Mouse (Mus musculus) c-Kit-positive CD71-negative TER-119-negative erythroid progenitor cells, embryonic 14.5 days (primary cell): ENCODE results near the gene Adgrg6.

Experiments
- DNase-seq: peaks from one replicate; pipeline ENCODE4 v3.0.0-alpha.2; 2013; ENCODE audit warnings: low read depth

The Adgrg6 gene

GRCm38 (mm10) chr10:14483257-14483656 is 62.2 kb downstream of the Adgrg6 start:
- DNase-seq = no peak

DNA sequence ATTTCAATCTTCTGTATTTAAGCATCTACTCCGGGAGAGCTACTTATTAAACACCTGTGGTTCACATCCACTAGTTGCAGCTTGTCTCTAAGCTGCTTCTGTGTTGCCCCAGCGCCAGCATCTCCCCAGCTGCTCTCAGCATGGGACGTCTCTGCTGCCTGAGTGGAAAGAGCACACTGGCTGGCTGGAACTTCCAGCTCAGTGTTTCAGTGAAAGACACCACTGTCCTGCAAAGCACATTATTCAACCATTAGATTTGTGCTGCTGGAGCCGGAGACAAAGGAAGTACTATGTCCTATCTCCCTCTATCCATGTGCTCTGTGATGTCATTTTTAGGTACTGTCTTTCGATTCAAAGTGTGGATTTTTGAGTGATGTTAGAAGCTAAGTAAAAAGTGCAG is 63.0 kb downstream of the Adgrg6 start:
- no peak for DNase-seq

DNA sequence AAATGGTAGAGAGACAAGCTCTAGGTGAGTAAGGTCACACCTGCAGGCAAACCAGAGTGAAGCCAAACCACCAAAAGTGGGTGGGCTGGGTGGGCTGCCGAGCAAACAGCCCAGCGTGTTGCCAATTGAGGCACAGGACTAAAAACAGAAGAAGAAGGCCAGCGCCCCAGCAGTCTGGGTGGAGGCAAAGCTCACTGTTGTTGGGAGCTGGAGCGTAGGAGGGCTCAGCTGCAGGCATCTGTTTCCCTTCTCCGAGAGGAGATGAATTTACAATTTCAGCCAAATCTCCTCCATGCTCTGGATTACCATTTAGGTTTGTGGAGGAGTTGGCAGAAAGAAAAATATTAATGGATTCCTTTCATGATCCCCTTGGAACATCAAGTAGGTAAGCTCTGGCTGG is 64.5 kb downstream of the Adgrg6 start:
- no peak for DNase-seq

- DNase-seq = no peak
Measured at GRCm38 (mm10) chr10:14476393-14476792, 69.1 kb downstream of the Adgrg6 start.

- DNase-seq = no peak
Measured at GRCm38 (mm10) chr10:14475641-14476040, 69.8 kb downstream of the Adgrg6 start.

- DNase-seq = no peak
Measured at GRCm38 (mm10) chr10:14474541-14475305, 70.7 kb downstream of the Adgrg6 start.

- DNase-seq = no peak
Measured at GRCm38 (mm10) chr10:14471039-14471550, 74.4 kb downstream of the Adgrg6 start.

DNA sequence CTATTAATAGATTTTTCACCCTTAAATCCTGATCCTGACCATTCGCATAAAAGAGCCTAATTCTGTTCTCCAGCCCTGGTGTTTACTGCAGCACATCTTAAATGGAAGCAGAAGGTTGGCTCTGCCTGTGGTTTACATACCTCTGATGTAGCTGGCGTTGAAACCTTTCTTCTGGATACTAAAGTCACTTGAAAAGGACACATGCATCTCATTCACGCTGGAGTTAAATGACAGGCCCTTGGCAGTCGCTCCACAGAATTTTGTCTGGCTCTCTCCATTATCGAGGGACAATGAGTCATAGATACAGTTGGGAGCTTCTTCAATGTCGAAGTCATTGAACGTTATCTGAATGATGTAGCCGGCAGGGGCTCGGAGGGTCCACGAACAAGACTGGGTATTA is 76.8 kb downstream of the Adgrg6 start:
- no peak for DNase-seq

GRCm38 (mm10) chr10:14463796-14464511 is 81.5 kb downstream of the Adgrg6 start:
- DNase-seq = no peak

DNA sequence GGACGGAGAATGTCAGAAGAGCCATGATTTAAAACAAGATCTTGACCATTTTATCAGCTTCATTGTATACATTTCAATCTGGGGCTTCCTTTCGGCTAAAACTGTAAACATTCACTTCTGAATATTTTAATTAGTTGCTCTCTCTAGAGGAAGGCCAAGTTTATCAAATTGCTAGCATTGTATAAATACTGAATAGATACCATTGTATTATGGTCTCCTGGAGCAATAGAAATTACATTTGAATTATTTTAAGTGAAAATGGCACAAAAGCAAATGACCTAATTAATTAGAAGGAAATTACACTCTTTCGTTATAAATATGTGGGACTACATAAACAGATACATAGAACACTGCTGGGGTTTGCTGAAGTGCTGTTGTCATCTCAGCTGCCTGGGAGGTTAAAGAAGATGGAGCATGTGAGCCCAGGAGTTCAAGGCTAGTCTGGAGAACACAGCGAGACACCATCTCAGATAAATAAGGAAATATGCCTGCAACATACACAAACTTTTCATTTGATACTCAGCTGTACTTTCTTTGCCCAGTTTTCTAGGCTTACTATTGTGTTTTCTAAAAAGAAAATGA is 84.4 kb downstream of the Adgrg6 start:
- no peak for DNase-seq

DNA sequence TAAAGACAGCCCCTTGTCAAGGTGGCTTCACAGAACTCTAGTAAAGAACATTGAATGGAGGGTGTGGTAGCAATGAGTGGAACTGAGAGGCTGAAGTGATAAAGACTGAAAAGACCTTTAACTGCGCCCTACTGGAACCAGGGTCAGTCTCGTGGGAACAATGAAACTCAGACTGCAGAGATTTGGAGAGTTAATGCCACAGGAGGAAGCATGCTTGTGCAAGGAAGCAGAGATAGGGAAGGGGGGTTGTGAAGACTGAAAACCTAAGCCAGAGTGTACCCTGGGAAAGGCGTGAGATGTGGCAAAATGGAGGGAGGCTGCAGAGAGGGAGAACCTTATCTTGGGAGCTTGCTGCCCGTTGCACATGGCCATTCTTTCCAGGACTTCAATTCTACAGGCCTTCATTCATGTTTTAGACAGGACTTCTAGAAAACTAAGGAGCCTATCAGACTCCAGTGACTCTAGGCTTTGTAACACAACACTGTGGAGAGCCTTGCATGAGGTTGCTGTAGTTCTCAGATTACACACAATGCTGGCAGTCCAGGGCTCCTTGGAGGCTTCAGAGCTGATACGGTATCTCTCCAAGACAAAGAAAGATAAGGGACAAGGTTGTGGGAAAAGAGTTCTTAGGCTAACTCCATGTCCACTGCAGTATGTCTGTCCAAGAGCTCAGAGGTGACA is 85.1 kb downstream of the Adgrg6 start:
- DNase-seq = no peak

GRCm38 (mm10) chr10:14459819-14460218 is 85.6 kb downstream of the Adgrg6 start:
- DNase-seq = no peak

DNA sequence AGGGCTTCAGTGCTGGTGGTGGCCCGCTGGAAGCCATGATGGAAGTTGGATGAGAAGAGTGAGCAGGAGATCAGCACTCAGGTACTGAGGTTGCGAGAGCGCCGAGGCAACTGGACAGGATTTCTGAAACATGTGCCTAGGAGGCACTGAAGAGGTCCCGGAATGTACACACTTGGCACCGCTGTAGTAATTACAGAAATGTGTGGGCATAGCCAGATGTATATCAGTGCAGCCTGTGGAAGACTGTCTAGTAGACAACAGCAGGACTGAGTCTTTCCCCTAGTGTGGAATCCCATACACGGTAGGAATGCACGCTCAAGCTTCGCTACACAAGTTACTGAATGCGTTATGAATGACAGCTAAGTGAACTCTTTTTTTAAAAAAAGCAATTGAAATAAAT is 86.1 kb downstream of the Adgrg6 start:
- no peak for DNase-seq

GRCm38 (mm10) chr10:14454481-14454880 is 91.0 kb downstream of the Adgrg6 start:
- no peak for DNase-seq

DNA sequence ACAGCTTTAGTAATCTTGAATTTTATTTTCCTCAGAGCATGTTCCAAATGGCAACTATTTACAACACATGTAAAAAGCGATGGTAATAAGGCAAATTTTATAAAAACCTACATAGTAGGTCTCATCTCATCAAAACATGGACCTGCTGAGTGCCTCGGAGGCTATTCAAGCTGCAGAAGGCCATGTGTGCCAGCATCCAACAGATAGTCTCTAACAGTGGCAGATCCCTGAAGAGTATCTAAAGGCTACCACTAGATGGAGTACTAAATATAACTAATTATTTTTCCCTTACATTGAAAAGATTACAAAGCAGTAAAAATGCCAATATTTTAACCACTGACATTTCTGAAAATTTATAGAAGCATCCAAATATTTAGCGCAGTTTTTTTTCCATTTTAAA is 93.6 kb downstream of the Adgrg6 start:
- no peak for DNase-seq

- DNase-seq = peak; percentile 30
Measured at GRCm38 (mm10) chr10:14450073-14450472, 95.4 kb downstream of the Adgrg6 start.

GRCm38 (mm10) chr10:14445590-14446291 is 99.7 kb downstream of the Adgrg6 start:
- DNase-seq = no peak

DNA sequence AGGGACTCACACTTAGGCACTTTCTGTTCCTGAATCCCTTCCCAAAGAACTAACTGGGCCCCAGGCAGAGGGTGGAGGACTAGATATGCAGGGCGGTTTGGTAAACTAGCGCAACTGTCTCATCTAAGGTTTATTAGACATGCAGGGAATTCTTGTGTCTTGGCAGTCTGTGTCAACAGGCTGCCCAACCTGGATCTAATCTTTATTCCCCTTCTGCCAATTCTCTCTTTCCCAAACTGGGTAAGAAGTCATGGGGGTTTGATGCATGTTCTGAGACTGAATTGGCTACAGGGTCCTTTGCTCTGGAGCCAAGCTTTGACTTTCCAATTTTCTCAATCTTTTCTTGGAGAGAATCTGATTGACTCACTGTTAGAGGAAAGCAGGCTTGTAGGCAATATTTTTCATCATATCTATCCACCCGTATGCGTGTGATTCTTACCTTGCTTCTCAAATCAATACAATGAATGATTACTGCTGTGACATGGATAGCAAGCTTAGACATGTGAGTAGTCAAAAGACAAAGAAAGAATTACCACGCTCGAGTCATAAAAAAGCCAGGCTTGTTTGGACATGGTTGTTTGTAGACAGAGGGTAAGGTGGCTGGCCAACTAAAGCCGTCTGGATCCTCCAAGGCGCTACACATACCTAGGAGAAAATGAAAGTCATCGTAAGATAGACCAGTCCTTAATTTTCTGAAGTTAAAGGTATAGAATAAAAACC is 104.4 kb downstream of the Adgrg6 start:
- no peak for DNase-seq

- peak; percentile 10 for DNase-seq
Measured at GRCm38 (mm10) chr10:14404070-14404469, 141.4 kb downstream of the Adgrg6 start.

- no peak for DNase-seq
Measured at GRCm38 (mm10) chr10:14401744-14402143, 143.7 kb downstream of the Adgrg6 start.

GRCm38 (mm10) chr10:14391025-14391639 is 154.3 kb downstream of the Adgrg6 start:
- peak; percentile 59 for DNase-seq
